Mouse (Mus musculus) bone marrow macrophage, adult 2 months (primary cell): ENCODE results near the gene Chpf.

Source experiments
- CTCF ChIP-seq: IDR thresholded peaks from 2 replicates; pipeline ENCODE4 v1.5.1; 2012; ENCODE audit warnings: low read depth, mild to moderate bottlenecking, low read length, moderate library complexity
- POLR2A ChIP-seq: IDR thresholded peaks from 2 replicates; pipeline ENCODE4 v1.6.1; 2012; ENCODE audit warnings: mild to moderate bottlenecking, low read depth, low read length, borderline replicate concordance

- TF ChIP-seq CTCF (no peak), POLR2A (no peak)
Observed at GRCm38 (mm10) chr1:75492579-75493170, 13.6 kb upstream of the Chpf start.
